Mouse (Mus musculus): ENCODE data around the gene Fndc3b.

- TF ChIP-seq CTCF (conservative IDR thresholded peaks at IDR 0.05; ENCODE audit: insufficient read depth, insufficient read length, low read depth, low read length) (no peak), POLR2A (IDR thresholded peaks at IDR 0.05; ENCODE audit: low read depth, low read length) (no peak)
Observed at GRCm38 (mm10) chr3:27689149-27689865, 21.8 kb downstream of the Fndc3b start.

Data from kidney, adult 2 months (tissue).